Mouse (Mus musculus): ENCODE measurements around the gene Gm21188. TPM values are rescaled to one million over a fixed set of nuclear protein-coding genes. Genes with fewer than 3 reads are reported as not detected.

Gm21188 gene
- polyA plus RNA-seq (2012; rRNA removed; ENCODE audit: low replicate concordance), result not detected in 2 replicates

GRCm38 (mm10) chr13:120052085-120052484, at the start of gene Gm21188:
Gene Gm21188, minus strand, starts transcription at chr13:120052194.

GRCm38 (mm10) chr13:120026911-120027310, 25.1 kb downstream of the Gm21188 start, which contains the start of gene Gm36079:
Gene Gm36079, minus strand, starts transcription at chr13:120027011.

Other genes with a start within 250 kb of the Gm21188 start
- gene AF067063, start 222.0 kb downstream of the Gm21188 start, polyA plus RNA-seq (2012; rRNA removed; ENCODE audit: low replicate concordance), result not detected in 2 replicates
- not detected in 2 replicates for gene D13Ertd608e, start 216.2 kb downstream of the Gm21188 start, polyA plus RNA-seq (2012; rRNA removed; ENCODE audit: low replicate concordance)
- gene Tcstv1, start 157.4 kb downstream of the Gm21188 start, polyA plus RNA-seq (2012; rRNA removed; ENCODE audit: low replicate concordance), result not detected in 2 replicates
- not detected in 2 replicates for gene Gm21761, start 122.9 kb downstream of the Gm21188 start, polyA plus RNA-seq (2012; rRNA removed; ENCODE audit: low replicate concordance)
- gene B020031M17Rik, start 101.4 kb downstream of the Gm21188 start, polyA plus RNA-seq (2012; rRNA removed; ENCODE audit: low replicate concordance), result not detected in 2 replicates
- gene Gm36079, start 25.2 kb downstream of the Gm21188 start, polyA plus RNA-seq (2012; rRNA removed; ENCODE audit: low replicate concordance), result not detected in 2 replicates
- not detected in 2 replicates for gene Gm20767, start 88.1 kb upstream of the Gm21188 start, polyA plus RNA-seq (2012; rRNA removed; ENCODE audit: low replicate concordance)
- gene Gm21818, start 120.2 kb upstream of the Gm21188 start, polyA plus RNA-seq (2012; rRNA removed; ENCODE audit: low replicate concordance), result not detected in 2 replicates
- gene Gm21762, start 163.8 kb upstream of the Gm21188 start, polyA plus RNA-seq (2012; rRNA removed; ENCODE audit: low replicate concordance), result not detected in 2 replicates
- gene Gm21731, start 186.9 kb upstream of the Gm21188 start, polyA plus RNA-seq (2012; rRNA removed; ENCODE audit: low replicate concordance), result not detected in 2 replicates
- not detected in 2 replicates for gene AF067061, start 210.9 kb upstream of the Gm21188 start, polyA plus RNA-seq (2012; rRNA removed; ENCODE audit: low replicate concordance)
- not detected in 2 replicates for gene BC147527, start 248.2 kb upstream of the Gm21188 start, polyA plus RNA-seq (2012; rRNA removed; ENCODE audit: low replicate concordance)

Measured in duodenum, adult 2 months (tissue).